Mouse (Mus musculus): ENCODE measurements around the gene Wdr59.

DNA sequence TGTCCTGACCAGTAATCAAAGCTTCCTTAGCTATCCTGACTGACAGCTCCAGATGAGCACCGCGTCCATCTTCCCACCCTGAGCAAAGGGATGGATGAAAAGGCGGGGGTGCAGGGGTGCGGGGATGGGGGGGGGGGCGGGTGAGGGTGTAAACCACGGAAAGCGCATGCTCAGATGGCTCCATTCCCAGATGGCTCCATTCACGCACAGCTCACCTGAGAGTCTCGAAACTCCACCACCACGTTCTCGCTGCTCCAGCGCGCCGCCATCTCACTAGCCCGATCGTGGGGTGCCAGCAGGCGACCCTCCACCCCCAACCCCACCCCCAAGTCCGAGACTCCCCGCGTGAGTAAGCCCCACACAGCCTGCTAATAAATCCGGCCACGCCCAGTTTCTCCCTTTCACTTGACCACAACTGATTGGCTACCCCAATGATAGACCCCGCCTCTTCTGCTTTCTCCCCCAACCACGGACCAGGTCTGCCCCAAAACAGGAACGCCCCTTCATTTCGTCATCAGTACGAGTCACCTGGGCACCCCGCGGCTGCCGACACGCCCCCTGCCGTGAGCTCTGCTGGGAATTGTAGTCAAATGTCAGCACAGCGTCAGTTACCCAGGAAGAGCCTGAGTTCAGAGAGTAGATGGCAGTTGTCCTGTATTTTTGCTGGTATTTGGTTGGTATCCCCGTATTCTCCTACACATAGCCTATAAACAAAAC, at the start of gene Wdr59:
- TF ChIP-seq CTCF (IDR thresholded peaks at IDR 0.05; ENCODE audit: low read depth) (peak; percentile 50; the same call in 1 of the 2 replicates), EP300 (IDR thresholded peaks at IDR 0.05; ENCODE audit: low read depth) (no peak)

Data from liver, embryonic 14.5 days (tissue).